Mouse (Mus musculus) heart, postnatal 0 days (tissue): ENCODE results near the gene Ccdc50. TPM values are rescaled to one million over a fixed set of nuclear protein-coding genes. Genes with fewer than 3 reads are reported as not detected.

Experiments used
- ATAC-seq: fragments of 200-750 bp; cut with Nextera tagmentation; 2 replicates; pipeline ENCODE4 v1.8.0; 2017; ENCODE audit warnings: low read depth, moderate number of reproducible peaks, moderate library complexity; ENCODE audit not compliant: insufficient read depth
- DNase-seq: peaks from one replicate; pipeline ENCODE4 v3.0.0-alpha.2; 2016; ENCODE audit warnings: low spot score
- H3K27ac ChIP-seq: fragments of 300-500 bp; sonication (generic); 2 replicates; pipeline ENCODE4 v1.5.1; 2014; ENCODE audit warnings: low read depth, mild to moderate bottlenecking
- H3K27me3 ChIP-seq: fragments of 300-500 bp; sonication (generic); 2 replicates; pipeline ENCODE4 v1.6.1; 2014; ENCODE audit warnings: low read length, mixed read lengths; ENCODE audit not compliant: control insufficient read depth, insufficient read depth
- H3K36me3 ChIP-seq: fragments of 300-500 bp; sonication (generic); replicated peaks from 2 replicates; pipeline ENCODE4 v1.6.1; 2014; ENCODE audit warnings: low read length, mixed read lengths; ENCODE audit not compliant: control insufficient read depth, insufficient read depth
- H3K4me1 ChIP-seq: fragments of 300-500 bp; sonication (generic); 2 replicates; pipeline ENCODE4 v1.6.1; 2014; ENCODE audit warnings: antibody characterized with exemption; ENCODE audit not compliant: control insufficient read depth, insufficient read depth
- H3K4me2 ChIP-seq: fragments of 300-500 bp; sonication (generic); 2 replicates; pipeline ENCODE4 v1.6.1; 2014; ENCODE audit warnings: low read depth, mild to moderate bottlenecking, low read length, moderate library complexity
- H3K4me3 ChIP-seq: fragments of 300-500 bp; sonication (generic); 2 replicates; pipeline ENCODE4 v1.5.1; 2014; ENCODE audit warnings: low read depth, low read length
- H3K9ac ChIP-seq: fragments of 300-500 bp; sonication (generic); replicated peaks from 2 replicates; pipeline ENCODE4 v1.6.1; 2014; ENCODE audit warnings: low read depth, low read length, mixed read lengths
- H3K9me3 ChIP-seq: fragments of 300-500 bp; sonication (generic); replicated peaks from 2 replicates; pipeline ENCODE4 v1.6.1; 2016; ENCODE audit warnings: low read length; ENCODE audit not compliant: control insufficient read depth
- EP300 ChIP-seq: IDR thresholded peaks from 2 replicates; pipeline ENCODE4 v1.6.1; 2016; ENCODE audit warnings: antibody characterized with exemption, low read depth
- WGBS: fragments of 180-500 bp; shearing (Covaris S2); extraction: QIAGEN DNeasy Blood & Tissue Kit; methylation state at CpG from one replicate; pipeline ENCODE4 v1.1.7; 2014; 5-methylcytosine and 5-hydroxymethylcytosine counted together
- polyA plus RNA-seq: library from polyadenylated mRNA; unstranded; fragments of >200 nt; fragmentation: Nextera tagmentation; extraction: Ambion mirVana; gene quantifications from 2 replicates; pipeline ENCODE4 v1.2.1, GENCODE M21; 2015
- total RNA-seq: library from RNA; depleted of rRNA; stranded (reverse); fragments of >200 nt; gene quantifications from 2 replicates; pipeline ENCODE4 v1.2.3, GENCODE M21; 2014; ENCODE audit warnings: low replicate concordance; rRNA removed

The Ccdc50 gene
- total and polyA plus RNA-seq, 2 experiments from 2014 or later = 18.8 to 20.9 TPM

GRCm38 (mm10) chr16:27483834-27484233 lies 95.2 kb downstream of the Ccdc50 start:
- Histone ChIP-seq H3K27me3 (no peaks in the 10 kb centered on the region), H3K4me1 (no peaks in the 10 kb centered on the region), H3K4me3 (no peak overlapping the region), H3K27ac (no peak overlapping the region), H3K9ac (no peak overlapping the region), H3K4me2 (no peak overlapping the region), H3K36me3 (no peaks in the 10 kb centered on the region), H3K9me3 (no peaks in the 10 kb centered on the region)
- 76% methylated on average over 1 of the region's 1 CpGs for WGBS
- no peak for DNase-seq
- no peak for TF ChIP-seq EP300
- no peak for ATAC-seq

Other genes starting within 250 kb of the Ccdc50 start
- not detected in 2 replicates for gene Ostn, start 81.4 kb upstream of the Ccdc50 start, total RNA-seq
- gene Ostn, start 81.4 kb upstream of the Ccdc50 start, polyA plus RNA-seq = not detected in 2 replicates
- gene Uts2b, start 18.6 kb upstream of the Ccdc50 start, total RNA-seq = 8.9 TPM in 1 of 2 replicates, not detected in the other
- gene Uts2b, start 18.6 kb upstream of the Ccdc50 start, polyA plus RNA-seq = 23.1 and 25.2 TPM in 2 replicates